Mouse (Mus musculus): Measurements from ENCODE around the gene Sfxn4. TPM values are rescaled to one million over a fixed set of nuclear protein-coding genes. Genes with fewer than 3 reads are reported as not detected.
A peak's percentile ranks its signal among the peaks of the same experiment; 100 is the strongest.

Sfxn4 gene
- 13.8 and 16.0 TPM in 2 replicates for polyA plus RNA-seq (2016; fragmentation: Nextera tagmentation; extraction: Ambion mirVana)

DNA sequence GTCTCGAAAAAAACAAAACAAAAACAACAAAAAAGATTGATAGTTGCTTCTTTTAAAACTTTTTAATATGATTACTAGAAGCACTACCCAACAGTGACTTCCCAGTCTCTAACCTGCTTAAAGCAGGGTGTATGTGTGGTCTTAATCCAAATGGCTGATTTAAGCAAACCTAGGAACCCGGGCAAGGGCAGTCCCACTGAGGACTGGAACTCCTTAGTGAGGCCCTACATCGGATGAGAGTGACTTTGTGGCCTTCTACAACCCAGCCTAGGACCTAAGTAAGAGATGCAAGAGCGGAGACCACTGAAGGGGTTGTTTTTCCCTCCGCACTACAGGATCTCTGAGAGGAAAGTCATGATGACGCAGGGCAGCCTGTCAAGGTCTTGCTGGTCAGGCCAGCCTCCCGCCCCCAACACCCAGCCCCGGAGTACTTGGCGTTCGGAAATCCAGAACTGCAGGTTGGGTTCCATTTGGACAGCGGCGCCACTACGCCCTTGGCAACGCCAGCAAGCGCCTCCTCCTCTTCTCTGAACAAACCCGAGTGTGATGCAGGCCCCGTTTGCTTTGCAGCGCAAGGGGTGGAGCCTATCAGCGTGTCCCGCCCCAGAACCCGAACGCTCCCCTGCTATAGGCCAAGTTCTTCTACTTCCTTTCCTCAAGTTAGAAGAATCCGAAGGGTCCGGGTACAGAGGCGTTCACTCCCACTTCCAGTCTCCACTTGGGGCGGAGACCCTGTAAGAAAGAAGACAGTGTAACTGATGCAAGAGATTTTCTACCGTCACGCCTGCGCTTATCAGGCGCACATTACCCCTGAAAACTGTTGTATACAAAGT, at the start of gene Sfxn4:
Sfxn4 (minus strand) TSS at position 612 of the 833 bp plus-strand sequence.
- Histone ChIP-seq H3K4me1 (replicated peaks) (peaks cover 10% of the 10 kb centered on the region), H3K9me3 (no peaks in the 10 kb centered on the region), H3K27me3 (ENCODE audit: insufficient read depth, poor library complexity, severe bottlenecking) (no peaks in the 10 kb centered on the region), H3K4me3 (peak within 1 kb of the TSS; percentile 68), H3K27ac (peak within 1 kb of the TSS; percentile 88), H3K36me3 (peaks cover 35% of the 10 kb centered on the region)
- WGBS: 4% methylated on average over 30 of the region's 30 CpGs
- DNase-seq (ENCODE audit: low spot score): peak; percentile 91

DNA sequence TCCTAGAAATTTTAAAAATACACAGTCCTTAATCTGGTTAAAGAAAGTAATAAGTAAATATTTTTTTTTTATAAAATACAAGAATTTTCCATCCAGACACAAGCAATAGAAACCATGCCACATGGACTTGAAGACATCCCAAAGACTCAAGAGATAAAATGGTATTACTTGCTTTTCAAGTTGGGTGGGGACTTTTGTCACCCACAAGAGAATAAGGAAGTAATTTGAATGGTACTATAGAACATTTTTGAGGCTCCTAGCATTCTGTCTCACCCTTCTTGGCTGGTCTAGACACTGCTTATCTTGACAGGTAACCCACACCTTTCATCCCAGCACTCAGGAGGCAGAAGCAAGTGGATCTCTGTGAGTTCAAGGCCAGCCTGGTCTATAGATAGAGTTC, 49.0 kb upstream of the Sfxn4 start:
- no peak for DNase-seq (ENCODE audit: low spot score)
- Histone ChIP-seq H3K27ac (no peak overlapping the region), H3K9me3 (no peaks in the 10 kb centered on the region), H3K4me3 (no peak overlapping the region), H3K36me3 (no peaks in the 10 kb centered on the region), H3K27me3 (ENCODE audit: insufficient read depth, poor library complexity, severe bottlenecking) (no peaks in the 10 kb centered on the region), H3K4me1 (replicated peaks) (no peaks in the 10 kb centered on the region)

DNA sequence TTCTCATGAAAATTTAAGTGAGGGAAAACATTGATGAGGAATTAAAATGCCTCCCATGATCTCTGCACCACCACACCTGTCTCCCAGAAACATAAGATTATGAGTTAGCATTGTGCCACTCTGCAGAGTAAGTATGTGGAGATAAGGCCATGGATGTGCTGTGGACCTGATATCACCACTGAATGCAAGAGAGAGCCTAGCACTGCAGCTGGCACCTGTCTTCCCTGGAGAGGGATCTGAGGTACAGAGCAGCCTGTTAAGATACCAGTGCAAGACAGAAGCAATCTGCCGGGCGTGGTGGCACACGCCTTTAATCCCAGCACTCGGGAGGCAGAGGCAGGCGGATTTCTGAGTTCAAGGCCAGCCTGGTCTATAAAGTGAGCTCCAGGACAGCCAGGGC, 44.2 kb upstream of the Sfxn4 start:
- H3K27ac ChIP-seq: no peak overlapping the region
- no peaks in the 10 kb centered on the region for H3K4me1 ChIP-seq (replicated peaks)
- 97% methylated on average over 5 of the region's 5 CpGs for WGBS
- H3K27me3 ChIP-seq (ENCODE audit: insufficient read depth, poor library complexity, severe bottlenecking): no peaks in the 10 kb centered on the region
- no peak overlapping the region for H3K4me3 ChIP-seq
- no peaks in the 10 kb centered on the region for H3K36me3 ChIP-seq
- no peak for DNase-seq (ENCODE audit: low spot score)
- no peaks in the 10 kb centered on the region for H3K9me3 ChIP-seq

DNA sequence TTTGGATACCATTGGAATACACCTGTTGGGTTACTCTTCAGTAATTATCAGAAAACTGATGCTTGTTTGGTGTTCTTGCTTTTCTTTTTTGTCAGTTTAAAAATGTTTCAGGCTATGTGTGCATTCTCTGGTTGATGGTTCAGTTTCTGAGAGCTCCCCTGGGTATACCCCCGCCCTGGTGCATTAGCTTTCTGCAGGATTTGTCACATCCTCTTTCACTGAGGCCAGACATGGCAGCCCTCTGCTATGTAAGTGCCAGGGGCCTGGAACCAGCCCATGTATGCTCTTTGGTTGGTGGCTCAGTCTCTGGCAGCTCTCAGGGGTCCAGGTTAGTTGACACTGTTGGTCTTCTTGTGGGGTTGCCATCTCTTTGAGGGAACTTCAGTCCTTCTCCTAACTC, 42.7 kb upstream of the Sfxn4 start:
- no peak overlapping the region for H3K4me3 ChIP-seq
- WGBS: 89% methylated on average over 1 of the region's 1 CpGs
- no peaks in the 10 kb centered on the region for H3K4me1 ChIP-seq (replicated peaks)
- no peaks in the 10 kb centered on the region for H3K27me3 ChIP-seq (ENCODE audit: insufficient read depth, poor library complexity, severe bottlenecking)
- no peak for DNase-seq (ENCODE audit: low spot score)
- H3K36me3 ChIP-seq: no peaks in the 10 kb centered on the region
- no peaks in the 10 kb centered on the region for H3K9me3 ChIP-seq
- no peak overlapping the region for H3K27ac ChIP-seq

DNA sequence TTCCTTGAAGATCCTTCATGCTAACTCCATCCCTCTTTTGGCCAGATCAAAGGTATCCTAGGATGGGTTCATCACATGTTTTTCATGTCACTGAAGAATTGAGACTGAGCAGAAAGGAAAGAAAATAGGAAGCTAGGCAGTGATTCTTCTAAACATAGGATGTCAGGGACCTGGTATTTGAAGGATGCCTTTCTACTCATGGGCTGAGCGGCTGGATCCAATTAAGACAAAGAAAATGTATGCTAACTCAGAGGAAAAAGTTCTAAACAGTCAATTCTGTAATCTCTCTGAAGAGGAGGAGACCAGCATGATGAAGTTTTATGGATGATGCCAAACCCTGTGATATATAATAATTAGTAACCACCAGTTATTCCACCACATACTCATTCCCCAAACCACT, 41.9 kb upstream of the Sfxn4 start:
- Histone ChIP-seq H3K9me3 (no peaks in the 10 kb centered on the region), H3K4me1 (replicated peaks) (no peaks in the 10 kb centered on the region), H3K27ac (no peak overlapping the region), H3K4me3 (no peak overlapping the region), H3K27me3 (ENCODE audit: insufficient read depth, poor library complexity, severe bottlenecking) (no peaks in the 10 kb centered on the region), H3K36me3 (no peaks in the 10 kb centered on the region)
- DNase-seq (ENCODE audit: low spot score): no peak
- 77% methylated on average over 1 of the region's 1 CpGs for WGBS

DNA sequence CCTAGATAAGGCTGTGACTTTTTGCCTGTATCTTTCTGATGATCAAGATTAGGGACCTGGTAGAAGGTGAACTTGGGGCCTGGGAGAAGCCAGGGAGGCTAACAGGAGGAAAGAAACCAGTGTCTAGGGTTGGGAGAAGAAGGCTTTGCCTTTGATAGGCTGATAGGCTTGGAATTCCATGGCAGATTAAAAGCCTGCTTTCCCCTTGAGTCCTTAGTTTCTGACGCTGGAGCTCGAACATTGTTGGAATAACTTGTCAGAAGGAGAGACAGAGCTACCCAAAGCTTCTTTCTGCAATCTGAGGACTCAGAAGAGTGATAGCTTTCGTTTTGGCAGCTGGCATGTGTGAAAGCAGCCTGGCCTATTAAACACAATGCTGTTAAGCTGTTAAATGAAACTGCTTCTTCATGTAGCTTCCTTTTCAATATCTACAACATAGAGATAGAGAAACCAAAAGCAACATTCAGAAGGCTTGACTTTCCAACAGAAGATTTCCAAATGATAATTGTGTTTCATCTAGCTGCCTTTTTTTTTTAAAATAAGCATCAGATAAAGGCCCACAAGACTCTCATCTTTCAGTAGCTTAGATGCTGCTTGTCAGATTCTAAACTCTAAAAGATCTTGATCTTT, 34.1 kb upstream of the Sfxn4 start:
- H3K4me1 ChIP-seq (replicated peaks): peaks cover 12% of the 10 kb centered on the region
- no peak overlapping the region for H3K27ac ChIP-seq
- DNase-seq (ENCODE audit: low spot score): no peak
- no peaks in the 10 kb centered on the region for H3K27me3 ChIP-seq (ENCODE audit: insufficient read depth, poor library complexity, severe bottlenecking)
- 42% methylated on average over 3 of the region's 3 CpGs for WGBS
- H3K4me3 ChIP-seq: no peak overlapping the region
- H3K9me3 ChIP-seq: no peaks in the 10 kb centered on the region
- no peaks in the 10 kb centered on the region for H3K36me3 ChIP-seq

DNA sequence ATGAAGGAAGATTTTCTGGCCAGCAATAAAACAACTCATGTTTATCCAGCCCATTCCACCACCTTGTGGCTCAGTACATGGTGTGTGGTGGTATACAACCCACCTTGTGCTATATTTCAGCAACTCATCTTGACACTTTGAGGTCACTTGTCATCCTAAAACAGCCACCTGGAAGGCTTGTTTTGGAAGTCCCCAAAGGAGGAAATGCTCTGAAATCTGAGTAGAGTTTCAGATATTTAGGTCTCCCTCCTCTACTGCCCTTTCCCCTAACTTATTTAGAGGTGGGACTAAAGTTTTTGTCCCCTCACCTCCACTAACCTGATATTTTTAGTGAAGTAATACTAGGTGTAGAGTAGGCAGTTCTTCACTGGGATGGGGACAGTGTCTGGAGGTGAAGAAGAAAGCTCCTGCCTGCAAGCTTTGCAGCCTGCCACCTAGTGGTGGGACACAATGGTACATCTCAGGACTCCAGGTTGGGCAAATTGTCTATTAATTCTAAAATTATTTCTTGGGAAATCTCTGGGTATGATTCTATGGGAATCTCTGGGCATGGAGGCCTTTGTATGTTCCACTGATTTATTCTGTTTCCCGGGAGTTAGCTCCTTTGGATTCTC, 30.8 kb upstream of the Sfxn4 start:
- peak; percentile 55 for DNase-seq (ENCODE audit: low spot score)
- no peaks in the 10 kb centered on the region for H3K36me3 ChIP-seq
- no peaks in the 10 kb centered on the region for H3K9me3 ChIP-seq
- H3K4me1 ChIP-seq (replicated peaks): peaks cover 19% of the 10 kb centered on the region
- H3K4me3 ChIP-seq: 0 out of 2 replicates have a peak overlapping the region, but pooled peaks have one; percentile 82
- WGBS: 28% methylated on average over 1 of the region's 1 CpGs
- no peaks in the 10 kb centered on the region for H3K27me3 ChIP-seq (ENCODE audit: insufficient read depth, poor library complexity, severe bottlenecking)
- H3K27ac ChIP-seq: no peak overlapping the region

DNA sequence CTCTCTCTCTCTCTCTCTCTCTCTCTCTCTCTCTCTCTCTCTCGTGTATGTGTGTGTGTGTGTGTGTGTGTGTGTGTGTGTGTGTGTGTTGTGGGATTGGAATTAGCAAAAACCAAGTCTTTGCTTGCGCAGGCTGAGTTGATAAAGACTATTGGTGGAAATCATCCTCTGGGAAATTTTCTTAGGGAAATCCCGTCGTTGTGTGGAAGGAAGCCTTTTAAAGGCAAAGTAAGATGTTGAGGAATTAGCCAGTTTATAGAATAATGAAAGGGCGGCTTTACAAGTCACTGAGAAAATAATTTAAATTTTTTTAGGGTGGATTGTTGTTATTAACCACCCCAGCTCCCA, 29.8 kb upstream of the Sfxn4 start:
- DNase-seq (ENCODE audit: low spot score): no peak
- peak overlapping the region; percentile 82 for H3K4me3 ChIP-seq
- WGBS: 10% methylated on average over 4 of the region's 5 CpGs
- H3K36me3 ChIP-seq: no peaks in the 10 kb centered on the region
- H3K27me3 ChIP-seq (ENCODE audit: insufficient read depth, poor library complexity, severe bottlenecking): no peaks in the 10 kb centered on the region
- no peak overlapping the region for H3K27ac ChIP-seq
- H3K4me1 ChIP-seq (replicated peaks): peaks cover 19% of the 10 kb centered on the region
- no peaks in the 10 kb centered on the region for H3K9me3 ChIP-seq

DNA sequence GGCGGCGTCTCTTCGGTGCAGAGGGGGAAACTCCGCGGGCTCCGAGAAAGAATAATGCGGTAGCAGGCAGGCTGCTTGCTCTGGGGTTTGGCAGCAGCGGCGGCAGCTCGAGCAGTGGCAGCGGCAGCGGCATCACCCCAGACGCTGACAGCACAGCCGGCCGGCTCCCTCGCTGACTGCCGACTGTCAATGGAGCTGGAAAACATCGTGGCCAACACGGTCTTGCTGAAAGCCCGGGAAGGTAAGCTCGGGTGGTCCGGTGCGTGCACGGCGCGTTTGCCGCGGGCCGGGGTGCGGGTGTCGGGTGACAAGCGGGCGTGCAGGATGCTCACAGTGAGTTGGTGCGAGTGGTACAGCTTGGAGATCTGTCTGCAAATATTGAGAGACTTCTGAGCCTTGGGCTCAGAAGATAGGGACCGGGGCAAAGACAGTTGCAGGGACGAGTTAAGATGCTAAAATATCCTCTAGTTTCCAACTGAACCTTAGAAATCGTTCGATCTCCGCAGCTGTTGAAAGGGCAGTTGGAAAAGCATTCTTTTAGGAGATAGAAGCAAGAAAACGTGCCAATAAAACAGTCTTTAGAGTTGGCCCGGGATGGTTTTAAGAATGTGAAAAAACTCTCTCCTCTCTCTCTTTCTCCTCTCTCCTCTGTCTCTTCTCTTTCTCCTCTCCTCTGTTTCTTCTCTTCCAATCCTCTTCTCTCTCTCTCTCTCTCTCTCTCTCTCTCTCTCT, 29.3 kb upstream of the Sfxn4 start:
- Histone ChIP-seq H3K4me3 (peak overlapping the region; percentile 82), H3K36me3 (no peaks in the 10 kb centered on the region), H3K4me1 (replicated peaks) (peaks cover 19% of the 10 kb centered on the region), H3K27ac (peak overlapping the region; percentile 98), H3K9me3 (no peaks in the 10 kb centered on the region), H3K27me3 (ENCODE audit: insufficient read depth, poor library complexity, severe bottlenecking) (no peaks in the 10 kb centered on the region)
- under 1% methylated on average over 39 of the region's 41 CpGs for WGBS
- DNase-seq (ENCODE audit: low spot score): peak; percentile 82

DNA sequence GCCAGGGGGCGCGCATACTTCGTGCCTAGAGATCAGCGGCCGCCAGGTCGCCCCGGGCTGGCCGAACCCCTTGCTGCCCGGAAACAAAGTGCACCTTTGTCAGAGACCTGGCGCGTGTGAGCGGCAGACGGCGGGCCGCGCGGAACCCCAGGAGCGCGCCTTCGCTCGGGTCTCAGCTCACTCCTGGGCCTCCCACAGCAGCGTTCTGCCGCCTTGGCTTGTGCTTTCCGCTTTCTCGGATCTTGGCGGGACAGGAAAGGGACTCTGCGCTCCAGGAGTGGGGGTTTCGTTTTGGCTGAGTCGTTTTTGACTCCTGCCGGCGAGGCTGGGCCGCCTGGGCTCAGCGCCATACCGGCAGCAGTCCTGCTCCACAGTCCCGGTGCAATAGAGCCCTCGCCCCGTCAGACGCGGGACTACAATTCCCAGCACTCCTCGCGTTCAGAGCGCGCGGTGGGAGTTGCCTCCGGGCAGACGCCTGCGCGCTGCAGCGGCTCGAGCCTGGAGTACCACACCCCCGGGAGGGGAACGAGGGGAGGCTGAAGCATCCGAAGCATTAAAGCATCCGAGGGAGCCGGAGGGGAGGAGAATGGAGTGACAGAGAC, 28.5 kb upstream of the Sfxn4 start, which contains the start of gene Grk5:
Grk5 (plus strand) TSS at position 36 of the 602 bp plus-strand sequence.
- H3K36me3 ChIP-seq: no peaks in the 10 kb centered on the region
- peak within 1 kb of the TSS; percentile 82 for H3K4me3 ChIP-seq
- no peaks in the 10 kb centered on the region for H3K27me3 ChIP-seq (ENCODE audit: insufficient read depth, poor library complexity, severe bottlenecking)
- peak within 1 kb of the TSS; percentile 98 for H3K27ac ChIP-seq
- under 1% methylated on average over 55 of the region's 55 CpGs for WGBS
- H3K9me3 ChIP-seq: no peaks in the 10 kb centered on the region
- DNase-seq (ENCODE audit: low spot score): peak; percentile 93
- H3K4me1 ChIP-seq (replicated peaks): peaks cover 19% of the 10 kb centered on the region

DNA sequence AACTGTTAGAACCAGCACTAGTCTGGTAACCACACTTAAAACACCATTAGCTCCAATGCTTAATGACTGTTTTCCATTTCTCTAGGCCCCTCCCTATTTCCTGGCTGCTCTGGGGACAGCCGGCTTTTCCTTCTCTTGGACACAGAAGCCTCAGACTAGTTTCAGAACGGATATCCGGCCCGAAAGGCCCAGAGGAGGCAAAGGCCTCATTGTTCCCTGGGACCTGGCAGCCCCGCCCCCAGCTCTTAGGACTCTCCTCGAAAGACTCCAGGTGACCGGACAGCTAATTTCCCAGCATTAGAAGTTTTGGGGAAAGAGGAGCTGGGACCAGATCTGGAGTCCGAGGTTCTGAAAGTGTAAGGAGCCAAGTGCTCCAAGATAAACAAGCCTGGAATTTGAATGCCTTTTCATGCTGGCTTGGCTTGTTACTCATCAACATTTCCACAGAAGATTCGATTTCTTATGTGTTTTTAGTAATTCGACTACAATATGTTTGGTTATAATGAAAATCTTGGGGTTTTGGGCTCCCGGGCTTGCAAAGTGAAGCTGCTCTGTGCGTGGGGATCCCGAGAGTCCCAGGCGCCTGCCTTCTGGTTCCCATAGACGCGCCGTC, 27.9 kb upstream of the Sfxn4 start:
- Histone ChIP-seq H3K27ac (peak overlapping the region; percentile 98), H3K4me1 (replicated peaks) (peaks cover 19% of the 10 kb centered on the region), H3K36me3 (no peaks in the 10 kb centered on the region), H3K27me3 (ENCODE audit: insufficient read depth, poor library complexity, severe bottlenecking) (no peaks in the 10 kb centered on the region), H3K4me3 (peak overlapping the region; percentile 82), H3K9me3 (no peaks in the 10 kb centered on the region)
- WGBS: 3% methylated on average over 17 of the region's 17 CpGs
- peak; percentile 66 for DNase-seq (ENCODE audit: low spot score)

DNA sequence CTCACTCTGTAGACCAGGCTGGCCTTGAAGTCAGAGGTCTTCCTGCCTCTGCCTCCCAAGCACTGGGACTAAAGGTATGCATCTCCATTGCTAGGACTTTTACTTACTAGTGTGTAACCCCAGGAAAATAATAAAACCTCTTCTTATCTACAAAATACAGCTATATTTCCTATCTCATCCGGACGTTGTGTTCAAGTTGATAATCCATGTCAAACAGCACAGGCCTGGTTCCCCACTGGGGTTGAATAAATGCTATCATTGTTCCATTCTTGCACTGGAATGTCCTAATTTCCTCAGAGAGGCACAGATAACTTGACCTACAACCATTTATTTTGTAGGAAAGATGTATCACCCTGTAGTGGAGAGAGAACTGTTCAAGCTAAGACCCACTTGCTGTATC, 26.4 kb upstream of the Sfxn4 start:
- 82% methylated on average over 2 of the region's 2 CpGs for WGBS

More for the DNA sequence above, 26.4 kb upstream of the Sfxn4 start:
- Histone ChIP-seq H3K36me3 (no peaks in the 10 kb centered on the region), H3K4me1 (replicated peaks) (peaks cover 19% of the 10 kb centered on the region), H3K4me3 (no peak overlapping the region), H3K27ac (no peak overlapping the region), H3K9me3 (no peaks in the 10 kb centered on the region), H3K27me3 (ENCODE audit: insufficient read depth, poor library complexity, severe bottlenecking) (no peaks in the 10 kb centered on the region)
- no peak for DNase-seq (ENCODE audit: low spot score)
